Mouse (Mus musculus): Measurements from ENCODE around the gene Lrrc36.

- no peak for TF ChIP-seq MXI1 (IDR thresholded peaks at IDR 0.05; ENCODE audit: low read depth, low read length)
- TF ChIP-seq POLR2A (IDR thresholded peaks at IDR 0.05; ENCODE audit: low read depth, low read length), result no peak
- TF ChIP-seq NRF1 (IDR thresholded peaks at IDR 0.05; ENCODE audit: low read depth, low read length), result no peak
- no peak for TF ChIP-seq ETS1 (conservative IDR thresholded peaks at IDR 0.05; ENCODE audit: low read depth, low read length)
- no peak for TF ChIP-seq CTCF (conservative IDR thresholded peaks at IDR 0.05 in 1 of 2, IDR thresholded peaks at IDR 0.05 in 1 of 2; ENCODE audit: low read depth in 2 of 2, low read length in 2 of 2)
- no peak for TF ChIP-seq USF1 (IDR thresholded peaks at IDR 0.05; ENCODE audit: low read depth, low read length)
- no peak for TF ChIP-seq NELFE (IDR thresholded peaks at IDR 0.05; ENCODE audit: low read depth, low read length)
- TF ChIP-seq MAX (IDR thresholded peaks at IDR 0.05; ENCODE audit: low read length), result no peak
- TF ChIP-seq RCOR1 (conservative IDR thresholded peaks at IDR 0.05; ENCODE audit: low read depth, low read length), result no peak
- no peak for TF ChIP-seq E2F4 (IDR thresholded peaks at IDR 0.05; ENCODE audit: insufficient replicate concordance, low read depth, low read length)
Observed at GRCm38 (mm10) chr8:105489281-105489680, 75.9 kb downstream of the Lrrc36 start.
